Mouse (Mus musculus): Measurements from ENCODE around the gene Ampd2. TPM values are rescaled to one million over a fixed set of nuclear protein-coding genes. Genes with fewer than 3 reads are reported as not detected.

The Ampd2 gene
- polyA plus RNA-seq, 1 experiment from 2014 or later: 11.6 TPM

DNA sequence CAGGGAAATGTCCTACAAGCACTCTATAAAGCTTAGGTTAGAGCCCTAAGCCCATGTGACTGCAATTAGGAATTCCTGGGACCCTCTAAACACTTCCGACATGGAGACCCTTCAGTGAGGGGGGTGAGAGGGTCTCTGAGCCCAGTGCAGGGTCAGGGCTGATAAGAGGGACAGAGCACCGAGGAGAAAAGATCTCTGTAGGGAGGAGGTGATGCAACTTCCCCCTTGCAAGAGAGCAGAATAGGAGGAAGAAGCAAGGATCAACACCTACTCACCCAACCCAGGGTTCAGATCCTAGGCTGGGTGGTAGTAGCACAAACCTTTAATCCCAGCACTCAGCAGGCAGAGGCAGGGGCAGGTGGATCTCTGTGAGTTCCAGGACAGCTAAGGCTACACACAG is 3.3 kb downstream of the Ampd2 start:
- no peak overlapping the region for H3K4me3 ChIP-seq (ENCODE audit: low read depth, low read length)
- 20% methylated on average over 2 of the region's 2 CpGs for WGBS
- peaks cover 14% of the 10 kb centered on the region; the same call in 1 of the 2 replicates for H3K4me1 ChIP-seq (ENCODE audit: insufficient read depth, low read depth, low read length)
- ATAC-seq (no peak), DNase-seq (ENCODE audit: low spot score) (no peak)
- no peaks in the 10 kb centered on the region for H3K9me3 ChIP-seq (ENCODE audit: low read length)
- H3K27ac ChIP-seq (ENCODE audit: low read length): no peak overlapping the region
- no peak overlapping the region for H3K9ac ChIP-seq (replicated peaks; ENCODE audit: low read depth)
- no peaks in the 10 kb centered on the region for H3K27me3 ChIP-seq (replicated peaks; ENCODE audit: insufficient read depth, low read length)
- no peaks in the 10 kb centered on the region for H3K36me3 ChIP-seq (ENCODE audit: insufficient read depth, low read length)
- no peak overlapping the region for H3K4me2 ChIP-seq (replicated peaks; ENCODE audit: low read depth, low read length)
- no peak for TF ChIP-seq CTCF (IDR thresholded peaks at IDR 0.05)
- no peak for TF ChIP-seq EP300 (IDR thresholded peaks at IDR 0.05)

DNA sequence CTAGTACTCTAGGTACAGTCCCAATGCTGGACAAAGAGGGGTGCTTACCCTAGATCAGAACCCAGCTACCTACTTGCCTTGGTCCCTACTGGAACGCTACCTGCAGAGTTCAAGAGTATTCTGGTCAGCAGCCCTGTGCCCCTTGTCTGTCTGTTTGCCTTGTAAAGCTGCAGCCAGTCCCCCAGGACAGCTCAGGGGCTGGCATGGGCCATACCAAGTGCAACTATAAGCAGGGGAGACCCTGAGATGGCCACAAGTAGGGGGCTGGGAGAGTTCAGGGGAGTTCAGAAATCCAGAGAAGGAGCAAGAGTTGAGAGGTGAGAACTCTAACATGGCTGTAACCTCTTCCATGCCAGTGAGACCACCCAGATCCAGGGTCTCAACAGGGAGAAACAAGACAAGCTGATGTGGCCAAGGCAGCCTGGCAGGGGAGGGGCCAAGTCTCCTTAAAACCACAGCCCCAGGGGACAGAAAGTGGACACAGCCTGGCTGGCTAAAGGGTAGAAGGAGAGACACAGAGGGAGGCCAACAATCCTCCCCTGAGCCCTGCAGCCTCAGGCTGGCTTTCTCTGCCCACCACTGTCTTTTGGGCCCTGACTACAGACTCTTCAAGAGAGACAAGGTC is 4.1 kb downstream of the Ampd2 start:
- Histone ChIP-seq H3K36me3 (ENCODE audit: insufficient read depth, low read length) (no peaks in the 10 kb centered on the region), H3K4me3 (ENCODE audit: low read depth, low read length) (no peak overlapping the region), H3K9ac (replicated peaks; ENCODE audit: low read depth) (no peak overlapping the region), H3K27ac (ENCODE audit: low read length) (no peak overlapping the region), H3K4me1 (ENCODE audit: insufficient read depth, low read depth, low read length) (peaks cover 14% of the 10 kb centered on the region; the same call in 1 of the 2 replicates), H3K4me2 (replicated peaks; ENCODE audit: low read depth, low read length) (no peak overlapping the region), H3K27me3 (replicated peaks; ENCODE audit: insufficient read depth, low read length) (no peaks in the 10 kb centered on the region), H3K9me3 (ENCODE audit: low read length) (no peaks in the 10 kb centered on the region)
- WGBS: 45% methylated on average over 1 of the region's 1 CpGs
- DNase-seq (ENCODE audit: low spot score) (no peak), ATAC-seq (no peak)
- TF ChIP-seq EP300 (IDR thresholded peaks at IDR 0.05): no peak
- no peak for TF ChIP-seq CTCF (IDR thresholded peaks at IDR 0.05)

DNA sequence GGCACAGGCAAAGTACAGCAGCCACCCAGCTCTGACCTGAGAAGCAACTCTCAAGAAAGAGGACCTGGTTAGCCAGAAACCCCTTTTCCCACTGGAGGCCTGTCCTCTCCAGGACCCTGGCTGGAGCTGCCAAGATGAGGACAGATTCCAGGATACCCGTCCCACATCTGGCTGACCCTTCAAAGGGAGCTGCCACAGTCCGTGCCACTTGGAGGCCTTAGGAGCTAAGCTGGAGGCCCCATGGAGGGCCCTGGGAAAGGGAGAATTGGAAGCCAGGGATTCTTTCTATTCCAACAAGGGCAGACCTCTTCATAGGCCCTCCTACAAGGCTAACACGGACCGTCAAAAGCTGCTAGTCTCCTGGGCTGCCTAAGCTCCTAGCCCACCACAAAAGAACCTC is 4.8 kb downstream of the Ampd2 start:
- TF ChIP-seq CTCF (IDR thresholded peaks at IDR 0.05) (no peak), EP300 (IDR thresholded peaks at IDR 0.05) (no peak)
- H3K4me1 ChIP-seq (ENCODE audit: insufficient read depth, low read depth, low read length): peaks cover 12% of the 10 kb centered on the region; the same call in 1 of the 2 replicates
- no peak overlapping the region for H3K4me2 ChIP-seq (replicated peaks; ENCODE audit: low read depth, low read length)
- H3K27ac ChIP-seq (ENCODE audit: low read length): no peak overlapping the region
- H3K36me3 ChIP-seq (ENCODE audit: insufficient read depth, low read length): 0 out of 2 replicates have a peak, but pooled peaks cover 2% of the 10 kb centered on the region
- H3K9me3 ChIP-seq (ENCODE audit: low read length): no peaks in the 10 kb centered on the region
- H3K9ac ChIP-seq (replicated peaks; ENCODE audit: low read depth): no peak overlapping the region
- no peaks in the 10 kb centered on the region for H3K27me3 ChIP-seq (replicated peaks; ENCODE audit: insufficient read depth, low read length)
- no peak for ATAC-seq
- no peak for DNase-seq (ENCODE audit: low spot score)
- no peak overlapping the region for H3K4me3 ChIP-seq (ENCODE audit: low read depth, low read length)
- WGBS: 43% methylated on average over 4 of the region's 4 CpGs

DNA sequence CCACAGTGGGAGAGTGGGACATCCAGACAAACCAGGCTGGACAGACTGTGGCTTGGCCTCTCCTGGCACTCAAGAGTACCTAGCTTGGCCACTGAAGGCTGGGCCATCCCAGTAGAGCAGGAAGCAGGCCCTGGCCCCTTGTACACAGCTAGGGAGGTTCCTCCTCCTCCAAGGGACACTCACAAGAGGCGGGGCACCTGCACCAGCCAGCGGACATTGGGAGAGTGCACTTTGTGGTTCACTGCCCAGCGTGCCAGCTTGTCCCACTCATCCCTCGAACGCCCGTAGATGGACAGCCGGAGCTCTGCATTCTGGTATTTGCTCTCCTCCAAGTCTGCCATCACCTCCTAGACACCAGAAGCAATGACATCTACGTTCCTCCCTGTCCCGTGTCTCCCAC is 9.6 kb downstream of the Ampd2 start:
- Histone ChIP-seq H3K27ac (ENCODE audit: low read length) (no peak overlapping the region), H3K9me3 (ENCODE audit: low read length) (no peaks in the 10 kb centered on the region), H3K4me1 (ENCODE audit: insufficient read depth, low read depth, low read length) (no peaks in the 10 kb centered on the region), H3K4me2 (replicated peaks; ENCODE audit: low read depth, low read length) (no peak overlapping the region), H3K36me3 (ENCODE audit: insufficient read depth, low read length) (peaks cover 20% of the 10 kb centered on the region), H3K4me3 (ENCODE audit: low read depth, low read length) (no peak overlapping the region), H3K27me3 (replicated peaks; ENCODE audit: insufficient read depth, low read length) (no peaks in the 10 kb centered on the region), H3K9ac (replicated peaks; ENCODE audit: low read depth) (no peak overlapping the region)
- WGBS: 82% methylated on average over 9 of the region's 9 CpGs
- no peak for ATAC-seq
- TF ChIP-seq EP300 (IDR thresholded peaks at IDR 0.05) (no peak), CTCF (IDR thresholded peaks at IDR 0.05) (no peak)
- DNase-seq (ENCODE audit: low spot score): no peak

DNA sequence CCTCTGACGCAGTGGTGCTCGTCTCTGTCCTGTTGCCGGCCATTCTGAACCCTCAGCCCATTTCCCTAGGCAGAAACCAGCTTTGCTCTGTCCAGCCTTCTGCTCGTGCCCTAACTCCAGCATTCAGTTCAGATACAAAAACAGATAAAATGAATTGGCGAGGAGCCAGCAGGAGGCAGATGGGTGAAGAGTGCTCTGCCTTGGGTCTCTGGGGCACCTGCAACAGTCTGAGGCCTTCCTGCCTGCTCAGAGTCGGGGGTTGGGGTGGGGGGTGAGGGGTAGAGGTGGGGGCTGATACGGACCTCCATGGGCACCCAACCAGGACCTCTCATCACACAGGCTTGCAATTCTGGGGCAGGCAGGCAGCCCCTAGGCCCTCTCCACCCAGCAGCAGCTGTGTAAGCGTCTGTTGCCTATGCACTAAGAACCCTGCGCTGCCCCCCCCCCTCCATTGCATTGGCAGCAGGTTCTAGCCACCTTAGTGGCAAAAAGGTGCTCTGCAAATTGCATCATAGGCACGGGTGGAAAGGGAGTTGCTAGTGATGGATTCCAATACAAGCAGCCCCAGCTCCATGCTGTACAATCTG is 13.4 kb downstream of the Ampd2 start:
- H3K4me3 ChIP-seq (ENCODE audit: low read depth, low read length): no peak overlapping the region
- H3K9ac ChIP-seq (replicated peaks; ENCODE audit: low read depth): no peak overlapping the region
- TF ChIP-seq EP300 (IDR thresholded peaks at IDR 0.05) (no peak), CTCF (IDR thresholded peaks at IDR 0.05) (no peak)
- H3K9me3 ChIP-seq (ENCODE audit: low read length): no peaks in the 10 kb centered on the region
- ATAC-seq (no peak), DNase-seq (ENCODE audit: low spot score) (no peak)
- H3K36me3 ChIP-seq (ENCODE audit: insufficient read depth, low read length): peaks cover 20% of the 10 kb centered on the region
- H3K4me1 ChIP-seq (ENCODE audit: insufficient read depth, low read depth, low read length): no peaks in the 10 kb centered on the region
- no peak overlapping the region for H3K27ac ChIP-seq (ENCODE audit: low read length)
- no peaks in the 10 kb centered on the region for H3K27me3 ChIP-seq (replicated peaks; ENCODE audit: insufficient read depth, low read length)
- 66% methylated on average over 10 of the region's 10 CpGs for WGBS
- H3K4me2 ChIP-seq (replicated peaks; ENCODE audit: low read depth, low read length): no peak overlapping the region

DNA sequence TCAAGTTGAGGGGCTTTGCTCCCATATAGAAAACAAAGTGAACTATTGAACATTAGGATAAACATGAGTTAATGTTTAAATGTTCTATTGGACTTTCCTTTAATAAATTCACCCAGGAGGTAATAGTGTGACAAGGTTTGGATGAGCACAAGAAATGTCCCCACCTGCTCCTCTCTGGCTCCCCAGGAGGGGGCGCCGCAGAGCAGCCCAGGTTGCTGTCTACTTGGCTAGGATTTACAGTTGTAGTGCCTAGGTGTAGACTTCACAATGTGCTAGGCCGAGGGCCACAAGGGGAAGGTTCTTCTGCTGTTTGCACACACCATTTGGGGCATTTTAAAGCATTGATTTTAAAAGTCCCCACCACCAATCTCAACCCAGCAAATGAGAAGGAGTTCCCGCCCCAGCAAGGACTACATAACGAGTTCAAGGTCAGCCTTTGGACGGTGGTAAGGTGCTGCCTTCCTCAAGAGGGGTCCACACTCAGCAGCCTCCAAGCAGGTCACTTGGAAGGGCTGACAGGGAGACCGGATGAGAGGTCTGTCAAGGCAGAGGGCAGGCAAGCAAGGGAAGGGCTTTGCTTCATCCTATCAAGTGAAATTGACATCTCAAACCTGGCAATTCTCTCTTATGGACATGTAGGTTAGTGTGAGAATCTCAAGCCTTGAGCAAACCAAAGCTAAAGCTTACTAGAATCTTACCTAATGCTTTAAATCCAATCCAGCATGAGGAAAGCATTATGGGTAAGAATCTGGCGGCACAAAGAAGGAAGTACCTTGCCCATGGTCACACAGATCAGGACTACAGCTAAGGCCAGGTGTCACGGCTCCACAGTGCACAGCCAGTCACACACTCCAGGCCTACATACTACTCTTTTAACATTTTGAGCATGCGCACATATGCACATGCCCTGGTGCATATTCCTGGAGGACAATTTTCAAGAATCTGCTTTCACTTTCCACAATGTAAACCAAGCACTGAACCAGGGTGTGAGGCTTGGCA is 15.9 kb downstream of the Ampd2 start:
- H3K9me3 ChIP-seq (ENCODE audit: low read length): no peaks in the 10 kb centered on the region
- H3K4me2 ChIP-seq (replicated peaks; ENCODE audit: low read depth, low read length): no peak overlapping the region
- peaks cover 7% of the 10 kb centered on the region; the same call in 1 of the 2 replicates for H3K36me3 ChIP-seq (ENCODE audit: insufficient read depth, low read length)
- no peaks in the 10 kb centered on the region for H3K4me1 ChIP-seq (ENCODE audit: insufficient read depth, low read depth, low read length)
- ATAC-seq (peak; percentile 63), DNase-seq (ENCODE audit: low spot score) (peak; percentile 60)
- TF ChIP-seq EP300 (IDR thresholded peaks at IDR 0.05): no peak
- peak; percentile 92 for TF ChIP-seq CTCF (IDR thresholded peaks at IDR 0.05)
- no peak overlapping the region for H3K27ac ChIP-seq (ENCODE audit: low read length)
- WGBS: 57% methylated on average over 10 of the region's 10 CpGs
- no peak overlapping the region for H3K4me3 ChIP-seq (ENCODE audit: low read depth, low read length)
- no peak overlapping the region for H3K9ac ChIP-seq (replicated peaks; ENCODE audit: low read depth)
- no peaks in the 10 kb centered on the region for H3K27me3 ChIP-seq (replicated peaks; ENCODE audit: insufficient read depth, low read length)
